Mouse (Mus musculus) stomach, postnatal 0 days (tissue): ENCODE measurements around the gene Pck1.

Experiments
- CTCF ChIP-seq: IDR thresholded peaks from 2 replicates; pipeline ENCODE4 v1.5.1; 2016; ENCODE audit warnings: antibody characterized with exemption, low read depth, mild to moderate bottlenecking, moderate library complexity
- EP300 ChIP-seq: optimal IDR thresholded peaks from 2 replicates; pipeline ENCODE3; 2016; ENCODE audit warnings: antibody characterized with exemption

GRCm38 (mm10) chr2:173170081-173170480, 17.2 kb downstream of the Pck1 start:
- TF ChIP-seq CTCF = no peak
- no peak for TF ChIP-seq EP300
